In genomic region chr6:137759681-137760080, GRCm38 (mm10) we compare ENCODE assay signal across 8 mouse cellular contexts. TPM values are rescaled to one million over a fixed set of nuclear protein-coding genes. Genes with fewer than 3 reads are reported as not detected.
DNase-seq lines count a peak whose midpoint lies in the region; ATAC-seq lines count a peak whose summit lies in the region.

No protein-coding gene starts in this region.

- peak overlapping the region; percentile 29; the same call in 1 of the 2 replicates for H3K4me2 ChIP-seq in heart, embryonic 14.5 days (ENCODE audit: low read length)
- no peak overlapping the region for H3K4me2 ChIP-seq in neural tube, embryonic 12.5 days (replicated peaks)
- no peak overlapping the region for H3K4me2 ChIP-seq in limb, embryonic 13.5 days (replicated peaks)

- intact Hi-C loops in heart, postnatal 36 days (cut with DNase I) = loop anchor here (5.0 kb wide), 1 partner anchor 393 kb away; no protein-coding TSS in a partner anchor

- 0 out of 2 replicates have a peak overlapping the region, but pooled peaks have one; percentile 30 for H3K9ac ChIP-seq in heart, embryonic 14.5 days (ENCODE audit: low read length)
- no peak overlapping the region for H3K9ac ChIP-seq in neural tube, embryonic 12.5 days
- H3K9ac ChIP-seq in limb, embryonic 13.5 days = no peak overlapping the region

- H3K27ac ChIP-seq in heart, embryonic 14.5 days (replicated peaks in 1 of 2; ENCODE audit: control insufficient read depth in 1 of 2, insufficient read depth in 1 of 2, low read depth in 2 of 2, low read length in 2 of 2) = peak overlapping the region in 1 of 2 experiments; percentile 7; a peak in 1 of 4 replicates
- H3K27ac ChIP-seq in neural tube, embryonic 12.5 days = no peak overlapping the region
- no peak overlapping the region for H3K27ac ChIP-seq in limb, embryonic 13.5 days

- no peaks in the 10 kb centered on the region for H3K36me3 ChIP-seq in heart, embryonic 14.5 days (ENCODE audit: control insufficient read depth, insufficient read depth, low read length)
- no peaks in the 10 kb centered on the region for H3K36me3 ChIP-seq in neural tube, embryonic 12.5 days
- no peaks in the 10 kb centered on the region for H3K36me3 ChIP-seq in limb, embryonic 13.5 days

- 43% methylated on average over 8 of the region's 8 CpGs for WGBS in heart, embryonic 14.5 days
- WGBS in neural tube, embryonic 12.5 days = 47% methylated on average over 8 of the region's 8 CpGs
- whole genome bisulfite sequencing in limb, embryonic 13.5 days = 19% methylated on average over 8 of the region's 8 CpGs

- H3K27me3 ChIP-seq in heart, embryonic 14.5 days (ENCODE audit: control insufficient read depth, insufficient read depth, low read length) = no peaks in the 10 kb centered on the region
- H3K27me3 ChIP-seq in neural tube, embryonic 12.5 days (replicated peaks) = no peaks in the 10 kb centered on the region
- no peaks in the 10 kb centered on the region for H3K27me3 ChIP-seq in limb, embryonic 13.5 days

- no peak for DNase-seq in heart, postnatal 36 days
- DNase-seq in neural tube, embryonic 10.5 days (ENCODE audit: extremely low spot score, low spot score) = no peak
- DNase-seq in urinary bladder, postnatal 36 days (ENCODE audit: low spot score in 2 of 2) = no peak
- no peak for DNase-seq in cerebellum, postnatal 14 days
- no peak for DNase-seq in layer of hippocampus, adult 9-10 months (ENCODE audit: low spot score)

- H3K4me3 ChIP-seq in heart, embryonic 14.5 days (ENCODE audit: control insufficient read depth in 1 of 2, insufficient read depth in 1 of 2, low read depth in 1 of 2, low read length in 2 of 2) = no peak overlapping the region
- H3K4me3 ChIP-seq in neural tube, embryonic 12.5 days = no peak overlapping the region
- no peak overlapping the region for H3K4me3 ChIP-seq in limb, embryonic 13.5 days

- ATAC-seq in heart, embryonic 14.5 days (ENCODE audit: insufficient number of reproducible peaks, insufficient read depth, low FRiP score, low read depth) = no peak
- ATAC-seq in neural tube, embryonic 12.5 days (ENCODE audit: low FRiP score, low read depth) = peak; percentile 21; the same call in 1 of the 2 replicates
- 0 out of 2 replicates have a peak, but pooled peaks have one; percentile 32 for ATAC-seq in limb, embryonic 13.5 days (ENCODE audit: low FRiP score, low read depth)

- H3K4me1 ChIP-seq in heart, embryonic 14.5 days (ENCODE audit: control insufficient read depth in 2 of 2, insufficient read depth in 2 of 2, low read length in 2 of 2) = peaks cover 7 to 22% of the 10 kb centered on the region in 2 experiments; a peak in 3 of 4 replicates
- H3K4me1 ChIP-seq in neural tube, embryonic 12.5 days = peaks cover 7% of the 10 kb centered on the region; the same call in 1 of the 2 replicates
- H3K4me1 ChIP-seq in limb, embryonic 13.5 days = peaks cover 15% of the 10 kb centered on the region

- H3K9me3 ChIP-seq in heart, embryonic 14.5 days (ENCODE audit: control insufficient read depth, low read length) = no peaks in the 10 kb centered on the region
- H3K9me3 ChIP-seq in neural tube, embryonic 12.5 days = no peaks in the 10 kb centered on the region
- no peaks in the 10 kb centered on the region for H3K9me3 ChIP-seq in limb, embryonic 13.5 days

RNA-seq across cellular contexts. Expression of gene Dera, which starts 5.3 kb away (rescaled TPM):
- 43.6 and 46.3 TPM in 2 replicates for polyA plus RNA-seq in heart, embryonic 14.5 days (2014; fragmentation: Nextera tagmentation; extraction: Ambion mirVana)
- 1 to 10 TPM; 6.1 to 6.2 TPM for total RNA-seq in heart, postnatal 36 days (2021)
- 38.3 and 38.7 TPM in 2 replicates for polyA plus RNA-seq in neural tube, embryonic 12.5 days (2016; fragmentation: Nextera tagmentation; extraction: Ambion mirVana)
- polyA plus RNA-seq in limb, embryonic 13.5 days (2015; fragmentation: Nextera tagmentation; extraction: Ambion mirVana) = 49.0 and 50.9 TPM in 2 replicates

RNA-seq across cellular contexts. Expression of gene Strap, which starts 24.8 kb away (rescaled TPM):
- 123 TPM in 2 replicates for polyA plus RNA-seq in heart, embryonic 14.5 days (2014; fragmentation: Nextera tagmentation; extraction: Ambion mirVana)
- total RNA-seq in heart, postnatal 36 days (2021) = 10 to 100 TPM; 89.3 to 92.3 TPM
- polyA plus RNA-seq in neural tube, embryonic 12.5 days (2016; fragmentation: Nextera tagmentation; extraction: Ambion mirVana) = 192 and 194 TPM in 2 replicates
- polyA plus RNA-seq in limb, embryonic 13.5 days (2015; fragmentation: Nextera tagmentation; extraction: Ambion mirVana) = 174 and 185 TPM in 2 replicates
